Mouse (Mus musculus) embryonic facial prominence, embryonic 12.5 days (tissue): ENCODE measurements around the gene Dennd1c. TPM values are rescaled to one million over a fixed set of nuclear protein-coding genes. Genes with fewer than 3 reads are reported as not detected.

Experiments
- ATAC-seq: fragments of 200-750 bp; cut with Nextera tagmentation; 2 replicates; pipeline ENCODE4 v1.8.0; 2017; ENCODE audit not compliant: insufficient number of reproducible peaks, insufficient read depth, low FRiP score, low TSS enrichment
- H3K27ac ChIP-seq: fragments of 300-500 bp; sonication (generic); 2 replicates; pipeline ENCODE4 v1.5.1; 2016; ENCODE audit warnings: mild to moderate bottlenecking
- H3K27me3 ChIP-seq: fragments of 300-500 bp; sonication (generic); 2 replicates; pipeline ENCODE4 v1.6.1; 2016; ENCODE audit warnings: mild to moderate bottlenecking, moderate library complexity
- H3K36me3 ChIP-seq: fragments of 300-500 bp; sonication (generic); 2 replicates; pipeline ENCODE4 v1.6.1; 2016; ENCODE audit warnings: mild to moderate bottlenecking
- H3K4me1 ChIP-seq: fragments of 300-500 bp; sonication (generic); 2 replicates; pipeline ENCODE4 v1.6.1; 2016
- H3K4me2 ChIP-seq: fragments of 300-500 bp; sonication (generic); replicated peaks from 2 replicates; pipeline ENCODE4 v1.6.1; 2016; ENCODE audit warnings: mild to moderate bottlenecking, moderate library complexity
- H3K4me3 ChIP-seq: fragments of 300-500 bp; sonication (generic); 2 replicates; pipeline ENCODE4 v1.5.1; 2016; ENCODE audit warnings: mild to moderate bottlenecking
- H3K9ac ChIP-seq: fragments of 300-500 bp; sonication (generic); 2 replicates; pipeline ENCODE4 v1.6.1; 2016; ENCODE audit warnings: mild to moderate bottlenecking, moderate library complexity
- H3K9me3 ChIP-seq: fragments of 300-500 bp; sonication (generic); 2 replicates; pipeline ENCODE4 v1.6.1; 2016; ENCODE audit warnings: mild to moderate bottlenecking, moderate library complexity
- WGBS: fragments of 180-500 bp; shearing (Covaris S2); methylation state at CpG from one replicate; pipeline ENCODE4 v1.1.7; 2016; 5-methylcytosine and 5-hydroxymethylcytosine counted together
- polyA plus RNA-seq: library from polyadenylated mRNA; unstranded; fragments of >200 nt; fragmentation: Nextera tagmentation; extraction: Ambion mirVana; gene quantifications from 2 replicates; pipeline ENCODE4 v1.2.1, GENCODE M21; 2016

Gene Dennd1c
- polyA plus RNA-seq, 1 experiment from 2014 or later, result 1.4 TPM

DNA sequence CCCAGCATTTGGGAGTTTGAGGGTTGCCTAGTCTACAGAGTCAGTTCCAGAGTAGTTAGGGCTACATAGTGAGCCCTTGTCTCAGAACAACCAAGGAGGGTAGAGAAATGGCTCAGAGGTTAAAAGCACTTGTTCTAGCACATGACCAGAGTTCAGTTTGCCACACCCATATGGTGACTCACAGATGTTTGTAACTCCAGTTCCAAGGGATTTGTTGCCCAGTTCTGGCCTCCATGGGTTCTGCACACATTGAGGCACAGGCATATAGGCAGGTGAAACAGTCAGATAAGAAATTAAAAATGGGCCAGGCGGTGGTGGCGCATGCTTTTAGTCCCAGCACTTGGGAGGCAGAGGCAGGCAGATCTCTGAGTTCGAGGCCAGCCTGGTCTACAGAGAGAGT lies 15.9 kb upstream of the Dennd1c start:
- WGBS, result 88% methylated on average over 3 of the region's 3 CpGs

GRCm38 (mm10) chr17:57087049-57087832 lies 8.9 kb upstream of the Dennd1c start, which contains the start of gene Tubb4a:
TSS of gene Tubb4a (minus strand) at chr17:57087782.
- H3K27me3 ChIP-seq, result peaks cover 25% of the 10 kb centered on the region
- H3K4me3 ChIP-seq, result peak within 1 kb of the TSS; percentile 35
- ATAC-seq, result peak; percentile 76
- WGBS, result under 1% methylated on average over 31 of the region's 31 CpGs
- H3K36me3 ChIP-seq, result no peaks in the 10 kb centered on the region
- H3K9me3 ChIP-seq, result no peaks in the 10 kb centered on the region
- H3K4me1 ChIP-seq, result peaks cover 7% of the 10 kb centered on the region
- peak within 1 kb of the TSS; percentile 51 for H3K4me2 ChIP-seq
- peak within 1 kb of the TSS; percentile 19 for H3K9ac ChIP-seq
- H3K27ac ChIP-seq, result no peak within 1 kb of the TSS

More for the DNA sequence above, 15.9 kb upstream of the Dennd1c start:
- H3K4me1 ChIP-seq, result no peaks in the 10 kb centered on the region
- no peak overlapping the region for H3K27ac ChIP-seq
- no peak overlapping the region for H3K4me2 ChIP-seq
- no peak overlapping the region for H3K4me3 ChIP-seq
- peaks cover 1% of the 10 kb centered on the region; the same call in 1 of the 2 replicates for H3K27me3 ChIP-seq
- H3K9ac ChIP-seq, result no peak overlapping the region
- 0 out of 2 replicates have a peak, but pooled peaks cover 3% of the 10 kb centered on the region for H3K9me3 ChIP-seq
- ATAC-seq, result no peak
- H3K36me3 ChIP-seq, result no peaks in the 10 kb centered on the region

DNA sequence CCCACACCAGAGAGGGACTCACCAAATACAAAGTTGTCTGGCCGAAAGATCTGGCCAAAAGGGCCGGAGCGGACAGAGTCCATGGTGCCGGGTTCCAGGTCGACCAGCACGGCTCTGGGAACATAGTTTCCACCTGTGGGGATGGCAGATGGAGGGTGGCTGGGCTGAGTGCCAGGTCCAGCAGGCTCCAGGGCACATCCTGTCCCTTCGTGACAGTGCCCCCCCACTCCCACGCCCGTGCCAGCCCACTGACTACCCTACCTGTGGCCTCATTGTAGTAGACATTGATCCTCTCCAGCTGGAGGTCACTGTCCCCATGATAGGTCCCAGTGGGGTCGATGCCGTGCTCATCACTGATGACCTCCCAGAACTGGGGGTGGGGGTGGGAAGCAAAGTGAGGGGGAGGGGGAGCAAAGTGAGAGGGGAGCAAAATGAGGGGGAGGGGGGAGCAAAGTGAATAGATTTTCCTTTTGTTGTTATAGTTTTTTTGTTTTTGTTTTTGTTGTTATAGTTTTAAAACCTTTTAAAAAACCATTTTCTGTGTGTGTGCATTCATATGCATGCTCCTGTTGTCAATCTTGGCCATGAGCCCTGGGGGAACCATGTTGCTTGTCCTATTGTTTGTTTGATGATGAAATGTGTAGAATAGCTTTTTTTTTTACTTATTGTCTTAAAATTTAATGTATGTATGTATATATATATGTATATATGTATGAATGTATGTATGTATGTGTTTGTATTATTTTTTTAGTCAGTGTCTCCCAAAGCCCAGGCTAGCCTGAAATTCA lies 7.8 kb upstream of the Dennd1c start:
- Histone ChIP-seq H3K27ac (no peak overlapping the region), H3K27me3 (peaks cover 25% of the 10 kb centered on the region), H3K9ac (no peak overlapping the region), H3K36me3 (no peaks in the 10 kb centered on the region), H3K4me3 (no peak overlapping the region), H3K4me2 (no peak overlapping the region), H3K4me1 (peaks cover 7% of the 10 kb centered on the region), H3K9me3 (no peaks in the 10 kb centered on the region)
- 85% methylated on average over 11 of the region's 11 CpGs for WGBS
- ATAC-seq, result no peak; the same call in 1 of the 2 replicates

DNA sequence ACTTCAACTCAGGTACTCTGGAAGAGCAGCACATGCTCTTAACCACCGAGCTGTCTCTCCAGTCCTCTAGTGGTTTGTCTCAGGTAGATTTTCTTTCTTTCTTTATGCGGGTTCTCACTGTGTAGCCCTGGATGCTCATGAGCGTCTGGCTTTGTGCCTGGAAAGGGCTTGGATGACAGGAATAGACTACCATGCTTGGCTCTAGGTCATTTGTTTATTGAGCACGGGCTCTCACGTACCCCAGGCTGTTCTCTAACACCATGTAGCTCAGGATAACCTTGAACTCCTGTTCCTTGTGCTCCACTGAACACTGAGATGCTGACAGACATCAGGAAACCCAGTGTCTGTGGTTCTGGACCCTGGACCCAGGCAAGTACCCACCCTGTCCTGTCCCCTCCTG lies 4.2 kb upstream of the Dennd1c start:
- Histone ChIP-seq H3K4me1 (peaks cover 7% of the 10 kb centered on the region), H3K9ac (no peak overlapping the region), H3K4me3 (no peak overlapping the region), H3K27me3 (peaks cover 13% of the 10 kb centered on the region), H3K36me3 (no peaks in the 10 kb centered on the region), H3K27ac (no peak overlapping the region), H3K9me3 (no peaks in the 10 kb centered on the region), H3K4me2 (no peak overlapping the region)
- no peak for ATAC-seq
- WGBS, result 83% methylated on average over 5 of the region's 5 CpGs

DNA sequence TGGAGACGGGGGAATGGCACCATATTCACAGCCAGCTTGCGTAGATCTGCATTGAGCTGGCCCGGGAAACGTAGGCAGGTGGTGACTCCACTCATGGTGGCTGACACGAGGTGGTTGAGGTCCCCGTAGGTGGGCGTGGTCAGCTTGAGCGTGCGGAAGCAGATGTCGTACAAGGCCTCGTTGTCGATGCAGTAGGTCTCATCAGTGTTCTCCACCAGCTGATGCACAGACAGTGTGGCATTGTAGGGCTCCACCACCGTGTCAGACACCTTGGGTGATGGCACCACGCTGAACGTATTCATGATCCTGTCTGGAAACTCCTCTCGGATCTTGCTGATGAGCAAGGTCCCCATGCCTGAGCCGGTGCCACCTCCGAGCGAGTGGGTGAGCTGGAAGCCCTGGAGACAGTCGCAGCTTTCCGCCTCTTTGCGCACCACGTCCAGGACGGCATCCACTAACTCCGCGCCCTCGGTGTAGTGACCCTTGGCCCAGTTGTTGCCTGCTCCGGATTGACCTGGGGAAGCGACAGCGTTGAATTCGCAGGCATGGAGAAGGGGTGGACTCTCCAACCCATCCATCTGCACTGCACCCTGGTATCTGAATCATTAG lies 3.0 kb upstream of the Dennd1c start:
- Histone ChIP-seq H3K36me3 (no peaks in the 10 kb centered on the region), H3K4me1 (no peaks in the 10 kb centered on the region), H3K4me2 (no peak overlapping the region), H3K27me3 (peaks cover 4% of the 10 kb centered on the region; the same call in 1 of the 2 replicates), H3K9ac (no peak overlapping the region), H3K9me3 (no peaks in the 10 kb centered on the region), H3K27ac (no peak overlapping the region), H3K4me3 (no peak overlapping the region)
- 90% methylated on average over 31 of the region's 31 CpGs for WGBS
- no peak for ATAC-seq

DNA sequence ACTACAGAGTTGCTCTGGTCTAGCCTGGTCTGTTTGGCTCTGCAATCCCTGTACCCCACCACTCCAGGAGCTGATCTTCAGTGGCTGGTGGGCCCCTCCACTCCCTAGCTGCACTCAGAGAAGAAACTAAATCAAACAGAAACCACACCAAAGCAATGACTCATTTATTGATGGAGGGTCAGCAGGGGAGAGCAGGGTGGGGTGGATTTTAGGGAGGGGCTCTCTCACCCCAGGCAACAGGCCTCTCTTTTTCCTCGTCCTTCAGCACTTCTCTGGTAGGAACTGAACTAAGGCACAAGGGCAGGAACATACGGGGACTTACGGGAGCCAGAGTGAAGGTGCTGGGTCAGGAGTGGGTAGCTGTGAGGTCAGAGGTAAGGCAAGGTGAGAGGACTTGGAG lies 1.6 kb upstream of the Dennd1c start:
- 69% methylated on average over 3 of the region's 3 CpGs for WGBS

GRCm38 (mm10) chr17:57076916-57077315 lies 1.4 kb downstream of the Dennd1c start:
- no peak for ATAC-seq
- no peak overlapping the region for H3K9ac ChIP-seq
- no peak overlapping the region for H3K27ac ChIP-seq
- no peaks in the 10 kb centered on the region for H3K4me1 ChIP-seq
- H3K27me3 ChIP-seq, result no peaks in the 10 kb centered on the region; the same call in 1 of the 2 replicates
- no peak overlapping the region for H3K4me2 ChIP-seq
- H3K9me3 ChIP-seq, result no peaks in the 10 kb centered on the region
- 47% methylated on average over 3 of the region's 3 CpGs for WGBS
- H3K36me3 ChIP-seq, result no peaks in the 10 kb centered on the region
- no peak overlapping the region for H3K4me3 ChIP-seq

More for the DNA sequence above, 1.6 kb upstream of the Dennd1c start:
- Histone ChIP-seq H3K9me3 (no peaks in the 10 kb centered on the region), H3K27ac (no peak overlapping the region), H3K4me2 (no peak overlapping the region), H3K9ac (no peak overlapping the region), H3K4me1 (no peaks in the 10 kb centered on the region), H3K36me3 (no peaks in the 10 kb centered on the region), H3K4me3 (no peak overlapping the region), H3K27me3 (no peaks in the 10 kb centered on the region; the same call in 1 of the 2 replicates)
- ATAC-seq, result no peak

DNA sequence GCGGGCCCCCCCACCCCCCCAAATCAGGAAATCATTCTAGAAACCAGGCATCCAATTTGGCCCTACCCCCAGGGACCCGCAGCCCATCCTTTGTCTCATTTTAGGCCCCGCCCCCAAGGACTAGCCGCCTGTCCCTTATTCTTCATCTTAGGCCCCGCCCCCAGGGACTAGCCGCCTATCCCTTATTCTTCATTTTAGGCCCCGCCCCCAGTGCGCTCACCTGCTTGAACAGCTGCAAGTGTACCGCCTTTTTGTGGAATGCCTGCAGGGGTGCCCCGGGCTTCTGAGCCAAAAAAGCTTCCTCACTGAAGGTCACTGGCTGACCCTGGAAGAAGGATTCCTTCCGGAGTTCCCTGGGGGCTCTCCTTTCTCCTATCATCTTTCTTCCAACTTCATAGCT lies 7.6 kb downstream of the Dennd1c start:
- H3K9ac ChIP-seq, result no peak overlapping the region
- no peaks in the 10 kb centered on the region for H3K9me3 ChIP-seq
- H3K27ac ChIP-seq, result no peak overlapping the region
- no peaks in the 10 kb centered on the region for H3K36me3 ChIP-seq
- H3K27me3 ChIP-seq, result peaks cover 7% of the 10 kb centered on the region; the same call in 1 of the 2 replicates
- H3K4me2 ChIP-seq, result no peak overlapping the region
- H3K4me3 ChIP-seq, result no peak overlapping the region
- 2% methylated on average over 10 of the region's 11 CpGs for WGBS
- H3K4me1 ChIP-seq, result no peaks in the 10 kb centered on the region
- no peak for ATAC-seq

- Histone ChIP-seq H3K4me1 (no peaks in the 10 kb centered on the region), H3K9ac (no peak overlapping the region), H3K4me3 (no peak overlapping the region), H3K4me2 (no peak overlapping the region), H3K9me3 (no peaks in the 10 kb centered on the region), H3K27me3 (peaks cover 10% of the 10 kb centered on the region), H3K36me3 (no peaks in the 10 kb centered on the region), H3K27ac (no peak overlapping the region)
- 9% methylated on average over 9 of the region's 9 CpGs for WGBS
- ATAC-seq, result no peak
Observed at GRCm38 (mm10) chr17:57070272-57070671, 8.0 kb downstream of the Dennd1c start.

DNA sequence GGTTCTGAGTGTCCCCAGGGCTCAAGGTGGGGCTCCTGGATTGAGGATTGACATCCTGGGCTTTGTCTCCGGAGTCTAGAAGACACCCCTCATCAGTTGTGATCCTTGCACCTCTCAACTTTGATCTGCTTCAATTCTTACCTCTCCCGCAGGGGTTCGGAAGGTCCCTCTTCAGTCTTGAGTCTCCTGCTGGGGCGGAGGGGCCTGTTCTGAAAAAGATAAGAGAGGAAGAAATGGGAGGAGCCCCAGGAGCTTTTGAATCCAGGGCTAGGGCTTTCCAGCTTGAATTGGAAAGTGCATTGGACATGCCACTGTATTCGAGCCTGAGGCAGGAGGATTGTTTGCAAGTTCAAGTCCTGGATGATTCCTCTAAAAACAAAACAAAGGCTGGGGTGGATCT lies 11.4 kb downstream of the Dennd1c start:
- Histone ChIP-seq H3K9ac (no peak overlapping the region), H3K36me3 (no peaks in the 10 kb centered on the region), H3K4me3 (no peak overlapping the region), H3K9me3 (no peaks in the 10 kb centered on the region), H3K4me2 (no peak overlapping the region), H3K27ac (no peak overlapping the region), H3K27me3 (peaks cover 42% of the 10 kb centered on the region), H3K4me1 (no peaks in the 10 kb centered on the region)
- ATAC-seq, result no peak
- WGBS, result 56% methylated on average over 5 of the region's 5 CpGs

GRCm38 (mm10) chr17:57063031-57063430 lies 15.3 kb downstream of the Dennd1c start:
- Histone ChIP-seq H3K9me3 (no peaks in the 10 kb centered on the region), H3K4me1 (peaks cover 8% of the 10 kb centered on the region; the same call in 1 of the 2 replicates), H3K9ac (no peak overlapping the region), H3K4me3 (no peak overlapping the region), H3K4me2 (peak overlapping the region; percentile 21; the same call in 1 of the 2 replicates), H3K27ac (no peak overlapping the region), H3K27me3 (peaks cover 54% of the 10 kb centered on the region), H3K36me3 (no peaks in the 10 kb centered on the region)
- 7% methylated on average over 8 of the region's 8 CpGs for WGBS
- no peak for ATAC-seq
